Mouse (Mus musculus) layer of hippocampus, postnatal 36 days (tissue): Measurements from ENCODE around the gene Ociad2. TPM values are rescaled to one million over a fixed set of nuclear protein-coding genes. Genes with fewer than 3 reads are reported as not detected.
"Not testable (repeated sequence)": the region's sequence is repeated elsewhere in the genome, so short reads cannot be mapped to it uniquely, and the experiment has no call there.

Experiments used
- DNase-seq, 2 experiments: peaks; one replicate each; pipeline ENCODE4 v3.0.0; 2022
- total RNA-seq, 2 experiments: library from RNA; stranded (reverse); gene quantifications; 2 replicates each; pipeline ENCODE4 v1.2.3; 2021

Gene Ociad2
- total RNA-seq, 2 experiments from 2014 or later: 125 to 148 TPM

DNA sequence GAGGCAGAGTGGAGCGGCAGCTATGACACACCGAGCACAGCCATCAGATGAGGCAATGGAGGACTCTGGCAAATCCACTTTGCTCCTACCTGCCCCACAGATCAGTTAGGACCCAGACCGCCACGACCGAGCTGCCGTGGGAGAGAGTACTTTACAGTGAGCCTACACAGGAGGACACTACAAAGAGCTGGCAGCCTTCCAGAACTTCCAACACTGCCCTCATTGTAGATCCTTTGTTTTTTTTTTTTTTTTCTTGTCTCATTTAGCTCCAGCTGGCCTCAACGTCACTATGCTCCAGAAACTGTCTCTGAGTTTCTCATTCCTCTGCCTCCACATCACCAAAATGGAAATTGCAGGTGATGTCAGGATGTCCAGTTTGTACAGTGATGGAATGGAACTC, 12.7 kb upstream of the Ociad2 start:
- DNase-seq: no peak

DNA sequence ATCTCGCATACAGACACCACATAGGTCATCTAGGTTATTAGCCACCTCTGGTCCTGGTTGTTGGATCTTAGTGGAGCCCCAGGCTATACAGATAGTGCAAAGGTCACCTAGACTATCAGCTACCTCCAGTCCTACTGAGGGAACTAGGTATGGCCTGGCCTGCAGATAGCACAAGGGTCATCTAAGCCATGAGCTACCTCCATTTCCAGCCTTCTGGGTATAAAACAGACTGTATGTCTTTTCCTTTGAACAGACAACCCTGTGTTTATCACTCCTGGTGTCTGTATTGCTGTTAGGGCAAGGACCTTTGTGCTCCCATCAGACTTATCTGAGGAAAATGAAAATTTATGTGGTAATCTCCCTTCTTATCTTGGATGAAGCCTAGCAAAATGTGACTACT, 11.0 kb upstream of the Ociad2 start:
- DNase-seq: no peak

DNA sequence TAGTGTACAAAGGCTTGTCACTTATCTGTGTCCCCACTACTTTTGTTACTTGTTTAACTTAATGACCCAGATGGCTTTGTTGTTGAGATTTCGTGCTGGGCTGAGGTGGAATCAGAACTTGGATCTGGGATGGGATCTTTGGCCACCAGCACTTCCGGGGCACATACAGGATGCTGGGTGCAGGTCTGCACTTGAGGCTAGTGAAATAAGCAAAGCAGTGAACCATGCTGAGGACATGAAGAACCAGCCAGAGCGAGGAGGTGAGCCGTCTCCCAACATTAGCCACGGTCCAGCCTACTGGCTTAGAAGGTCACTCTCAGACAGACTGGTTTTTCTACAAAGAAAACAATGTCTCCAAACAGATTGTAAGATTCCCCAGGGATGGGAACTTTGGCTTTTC, 8.7 kb upstream of the Ociad2 start:
- DNase-seq: no peak

DNA sequence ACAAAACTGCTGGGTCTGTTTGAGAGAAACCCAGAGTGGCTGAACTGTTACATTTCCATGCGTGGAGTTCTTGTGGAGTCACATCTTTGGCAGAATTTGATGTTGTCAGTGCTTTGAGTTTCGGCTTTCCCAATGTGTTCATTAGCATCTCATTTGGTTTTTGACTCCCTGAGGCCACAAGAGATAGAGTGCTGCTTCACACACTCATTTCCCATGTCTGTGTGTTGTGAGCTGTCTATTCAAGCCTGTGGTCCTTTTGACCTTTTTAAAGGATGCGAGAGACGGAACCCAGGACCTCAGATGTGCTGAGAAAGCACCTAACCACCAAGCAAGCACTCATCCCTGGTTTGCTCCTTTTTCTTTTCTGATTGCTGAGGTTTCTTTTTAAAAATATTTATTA, 4.4 kb upstream of the Ociad2 start:
- DNase-seq: no peak

DNA sequence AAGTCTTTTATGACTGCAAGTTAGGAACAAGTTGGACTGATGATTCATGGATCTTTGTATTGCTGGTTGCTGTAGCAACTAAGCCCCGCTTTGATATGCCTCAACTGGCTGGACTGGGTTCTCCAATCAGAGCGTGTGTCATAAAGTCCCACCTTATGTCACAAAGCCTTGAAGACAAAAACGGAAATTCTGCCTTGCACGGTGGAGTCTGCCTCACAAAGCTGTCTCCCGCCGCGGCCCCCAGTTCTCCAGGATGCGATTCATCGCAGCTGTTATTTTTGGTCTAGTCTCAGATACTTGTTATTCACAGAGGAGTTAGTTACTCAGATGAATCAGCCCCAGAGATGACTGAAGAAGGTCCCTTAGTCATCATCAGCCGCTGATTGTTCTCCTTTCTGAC, 3.5 kb upstream of the Ociad2 start:
- DNase-seq: peak; percentile 72 to 73

DNA sequence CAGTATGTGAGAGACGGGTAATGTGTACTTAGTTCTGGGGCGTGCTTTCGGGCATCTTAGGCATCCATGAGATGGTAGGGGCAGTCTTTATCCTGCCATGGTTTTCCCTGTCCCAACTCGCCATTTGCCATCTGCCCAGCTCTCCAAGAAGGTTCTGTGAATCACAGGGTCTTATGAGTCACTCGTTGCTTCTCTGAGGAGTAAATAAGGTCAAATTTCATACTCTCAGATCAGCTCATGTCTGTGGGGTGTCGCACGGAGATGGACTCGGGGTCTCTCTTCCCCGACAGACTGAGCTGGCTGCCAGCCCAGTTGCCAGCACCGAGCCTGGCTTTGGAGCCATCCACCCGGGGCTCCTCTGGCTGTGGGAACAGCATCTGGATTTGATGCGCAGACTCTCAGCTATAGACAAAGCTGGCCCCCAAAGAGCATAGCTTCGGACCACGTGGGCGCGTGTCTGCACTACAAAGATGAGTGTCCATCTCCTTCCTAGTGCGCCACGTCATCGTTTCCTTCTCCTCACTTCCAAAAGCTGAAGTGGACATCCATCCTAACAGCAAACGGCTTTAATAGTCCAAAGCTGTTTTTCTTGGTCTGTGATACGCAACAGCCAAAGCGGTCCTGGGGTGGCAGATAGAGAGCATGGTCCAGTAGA, 2.0 kb upstream of the Ociad2 start:
- DNase-seq: no peak

DNA sequence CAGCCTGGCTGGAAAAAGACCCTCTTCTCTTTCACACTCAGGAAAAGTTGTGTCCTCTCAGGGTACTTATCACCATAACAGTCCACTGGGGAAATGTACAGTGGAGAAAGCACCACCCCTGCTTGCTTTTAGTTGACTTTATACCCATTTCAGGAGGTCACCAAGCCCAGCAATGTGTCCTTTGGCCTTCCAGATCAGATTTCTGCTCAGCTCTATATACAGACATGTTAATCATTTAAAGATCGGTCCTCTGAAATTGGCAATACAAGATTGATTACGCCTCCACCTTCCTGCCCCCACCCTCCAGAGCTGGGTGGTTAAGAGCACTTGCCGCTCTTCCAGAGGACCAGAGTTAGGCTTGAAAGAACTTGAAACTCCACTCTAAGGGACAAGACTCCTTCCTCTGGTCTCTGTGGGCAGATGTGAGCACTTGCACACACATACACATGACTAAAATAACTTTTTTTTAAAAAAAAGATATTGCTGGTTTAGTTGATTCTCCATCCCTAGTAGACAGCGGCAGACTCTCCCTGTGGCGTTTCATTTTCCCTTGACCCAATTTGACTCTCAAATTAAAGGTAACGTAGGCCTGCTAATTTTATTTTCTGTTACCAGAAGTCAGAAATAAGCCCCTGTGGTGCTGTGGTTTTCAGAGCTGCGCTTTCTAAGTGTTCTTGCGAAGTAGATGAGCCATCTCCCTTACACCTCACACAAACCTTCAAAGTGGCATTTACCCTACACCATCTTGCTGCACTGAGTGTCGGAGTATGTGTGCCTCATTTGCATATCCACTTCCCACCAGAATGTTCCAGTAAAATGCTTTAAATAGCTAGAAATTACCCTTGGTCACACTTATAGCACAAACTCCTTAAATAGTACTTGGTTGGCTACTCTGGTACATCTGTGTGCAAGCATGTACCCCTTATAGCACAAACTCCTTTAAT, 777 bp downstream of the Ociad2 start:
- no peak for DNase-seq

DNA sequence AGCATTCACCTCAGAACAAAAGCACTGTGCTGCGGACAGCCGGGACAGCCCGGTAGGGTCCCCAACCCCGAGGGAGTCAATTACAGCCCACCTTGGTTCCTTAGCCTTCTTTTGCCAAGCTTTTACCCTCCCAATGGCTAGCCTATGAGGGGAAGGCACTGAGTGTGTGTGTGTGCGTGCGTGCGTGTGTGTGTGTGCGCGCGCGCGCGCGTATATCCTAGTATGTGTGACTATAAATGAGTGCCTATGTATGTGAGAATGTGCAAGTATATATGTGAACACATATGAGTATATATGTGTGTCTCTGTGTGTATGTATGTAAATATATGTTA, 2.0 kb downstream of the Ociad2 start:
- DNase-seq: no peak

DNA sequence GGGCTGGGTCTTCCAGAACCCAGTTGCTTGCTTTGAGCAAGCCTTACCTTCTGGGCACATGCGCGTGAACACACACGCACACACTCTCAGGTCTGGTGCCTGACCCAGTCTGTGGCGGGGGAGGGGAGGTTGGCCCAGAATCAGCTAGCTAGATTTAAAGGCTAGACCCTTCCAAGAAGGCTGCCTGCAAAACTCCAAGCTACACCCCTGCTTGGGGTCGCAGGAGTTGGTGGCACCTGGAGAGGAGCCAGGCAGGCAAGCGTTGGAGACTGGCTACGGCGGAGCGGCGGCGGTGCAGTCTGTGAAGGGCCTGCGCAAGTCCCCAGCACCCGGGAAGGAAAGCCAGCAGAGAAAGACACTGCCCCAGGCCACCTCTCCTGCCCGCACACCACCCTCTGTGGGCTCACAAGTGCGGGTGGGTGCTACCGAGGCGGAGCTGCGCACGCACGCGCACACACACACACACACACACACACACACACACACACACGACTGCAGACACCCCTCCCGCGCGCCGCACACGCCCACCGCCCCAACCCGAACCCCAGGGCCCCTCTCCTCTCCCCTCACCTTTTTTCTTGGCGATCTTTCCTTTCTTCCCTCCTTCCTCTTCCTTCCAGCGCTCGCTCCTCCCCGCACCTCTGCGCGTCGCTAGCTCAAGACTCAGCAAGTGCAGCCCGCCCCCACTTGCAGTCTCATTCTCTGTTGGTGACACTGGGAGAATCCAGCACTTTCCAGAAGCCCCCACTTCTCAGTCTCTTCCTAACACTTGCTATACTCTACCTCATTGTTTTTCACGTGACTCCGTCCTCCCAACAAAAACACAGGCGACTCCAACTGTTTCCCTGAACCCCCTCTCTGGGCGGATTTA, 2.6 kb downstream of the Ociad2 start:
- DNase-seq: peak; percentile 43 to 47

DNA sequence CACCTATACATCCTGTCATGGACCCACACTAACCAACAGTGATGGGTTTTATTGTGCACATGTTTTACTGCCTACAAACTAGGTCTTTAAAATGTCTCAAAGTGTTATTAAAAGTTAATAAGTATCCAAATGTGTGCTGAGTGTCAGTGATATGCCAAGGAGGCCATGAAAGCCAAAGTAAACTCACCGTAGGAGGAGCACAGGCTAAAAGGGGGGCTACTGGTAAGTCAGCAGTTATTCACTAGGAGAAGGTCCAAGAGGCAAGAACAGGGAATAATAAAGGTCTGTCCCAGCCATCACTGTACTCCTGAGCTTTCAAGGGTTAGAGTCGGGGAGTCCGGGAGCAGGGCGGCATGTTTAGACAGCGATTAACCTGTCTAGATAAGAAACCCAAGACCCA, 4.4 kb downstream of the Ociad2 start:
- DNase-seq: no peak

DNA sequence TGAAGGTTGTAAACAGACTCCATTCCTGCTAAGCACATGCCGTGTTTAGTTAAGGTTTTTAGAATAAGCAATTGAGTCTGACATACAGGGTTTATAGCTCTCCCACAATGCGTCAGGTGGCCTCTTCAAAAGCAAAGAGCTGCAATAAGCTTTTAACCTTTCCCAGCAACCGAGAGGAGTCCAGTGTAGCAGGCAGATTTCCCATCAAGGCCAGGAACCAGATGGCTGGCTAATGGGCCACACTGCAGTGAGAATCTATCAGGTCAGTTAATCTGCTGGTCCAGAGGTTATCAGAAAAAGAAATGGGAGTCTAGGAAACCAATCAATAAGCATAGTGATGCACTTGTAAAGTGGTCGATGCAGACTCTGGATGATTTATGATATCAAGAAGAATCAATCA, 9.8 kb downstream of the Ociad2 start:
- no peak for DNase-seq

DNA sequence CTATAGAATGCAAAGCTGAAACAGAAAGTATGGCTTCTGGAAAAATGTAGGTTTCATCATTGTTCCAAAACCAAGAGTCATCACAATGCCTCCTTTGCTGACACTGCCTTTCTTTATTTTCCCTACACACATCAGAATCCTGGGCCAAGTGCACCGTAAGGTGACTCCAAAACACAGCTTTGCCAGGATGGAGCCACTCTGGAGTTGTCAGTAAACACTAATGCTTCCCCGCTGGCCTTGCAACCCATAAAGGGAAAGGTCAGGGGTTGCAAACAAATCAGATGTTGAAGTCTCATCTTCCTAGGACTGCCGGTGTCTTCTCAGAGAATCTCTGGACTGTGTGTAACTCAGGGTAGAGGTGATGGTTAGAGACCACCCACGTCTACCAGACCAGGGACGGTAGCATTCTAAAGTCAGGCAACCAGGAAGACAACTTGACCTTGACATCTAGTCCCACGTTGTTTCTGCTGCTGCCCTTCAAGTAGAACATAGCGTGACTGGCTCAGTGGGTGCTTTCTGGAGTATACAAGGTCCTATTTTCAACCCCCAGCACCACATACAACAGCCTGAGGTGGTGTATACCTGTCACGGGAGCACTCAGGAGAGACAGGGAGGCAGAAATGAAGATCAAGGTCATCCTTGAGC, 16.2 kb downstream of the Ociad2 start:
- DNase-seq: no peak

DNA sequence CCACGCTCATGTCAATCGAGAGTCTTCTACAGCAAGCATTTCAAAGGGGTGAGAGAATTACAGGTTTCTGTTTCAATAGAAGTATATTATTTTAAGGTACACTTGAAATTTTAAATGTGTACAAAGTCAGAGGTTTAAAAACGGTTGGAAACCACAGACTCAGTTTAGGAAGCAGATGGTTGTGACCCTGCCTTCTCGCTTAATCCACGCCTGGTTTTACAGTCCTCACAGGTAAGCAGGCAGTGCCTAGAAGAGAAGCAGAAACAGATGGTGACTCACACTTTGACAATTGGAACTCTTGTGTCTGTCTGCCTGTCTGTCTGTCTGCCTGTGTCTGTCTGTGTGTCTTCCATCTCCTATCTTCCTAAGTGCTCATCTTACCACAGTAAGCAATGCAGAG, 17.2 kb downstream of the Ociad2 start:
- no peak for DNase-seq

DNA sequence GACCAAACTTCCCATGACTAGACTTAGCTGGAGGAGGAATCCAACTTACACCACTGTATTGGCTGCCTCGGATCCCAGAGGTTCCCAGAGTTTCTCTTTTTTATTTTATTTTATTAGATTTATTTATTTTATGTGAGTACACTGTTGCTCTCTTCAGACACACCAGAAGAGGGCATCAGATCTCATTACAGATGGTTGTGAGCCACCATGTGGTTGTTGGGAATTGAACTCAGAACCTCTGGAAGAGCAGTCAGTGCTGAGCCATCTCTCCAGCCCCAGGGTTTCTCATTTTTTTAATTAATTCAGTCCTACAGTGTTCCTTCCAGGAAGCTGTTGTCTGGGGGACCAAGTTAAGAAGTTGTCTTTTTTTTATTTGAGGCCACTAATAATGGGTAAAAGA, 18.1 kb downstream of the Ociad2 start:
- DNase-seq: not testable (repeated sequence)

DNA sequence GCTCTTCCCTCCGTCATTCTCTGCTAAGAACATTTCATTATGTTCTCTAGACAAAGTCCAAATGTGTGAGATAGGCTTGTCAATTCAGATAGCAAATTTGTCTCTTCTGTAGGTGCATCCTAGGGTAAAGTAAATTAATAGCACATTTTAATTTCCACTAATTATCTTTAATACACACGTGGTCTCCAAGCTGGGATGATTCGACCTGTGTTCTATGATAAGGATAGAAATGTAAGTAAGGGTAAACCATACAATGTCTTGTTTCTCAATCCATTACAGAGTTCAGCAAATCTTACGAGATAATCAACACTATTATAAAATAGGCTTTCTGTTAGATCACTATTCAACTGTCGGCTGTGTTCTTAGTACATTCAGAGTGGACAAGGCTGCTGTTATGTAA, 21.5 kb downstream of the Ociad2 start:
- DNase-seq: no peak

DNA sequence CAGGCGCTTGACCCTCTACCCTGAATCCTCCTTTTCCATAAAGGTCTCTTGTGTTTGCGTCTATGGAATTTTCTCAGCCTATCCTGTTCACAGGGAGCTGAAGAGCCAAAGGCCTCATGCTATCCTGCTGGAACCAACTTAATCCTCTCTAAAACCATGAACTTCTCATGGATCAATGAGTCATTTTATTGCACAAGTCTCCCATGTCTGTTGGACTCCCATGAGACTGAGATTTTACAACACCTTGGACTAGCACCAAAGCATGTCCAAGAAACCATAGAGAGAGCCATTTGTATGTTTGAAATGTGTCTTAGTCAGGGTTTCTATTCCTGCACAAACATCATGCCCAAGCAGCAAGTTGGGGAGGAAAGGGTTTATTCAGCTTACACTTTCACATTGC, 26.2 kb downstream of the Ociad2 start:
- no peak for DNase-seq

DNA sequence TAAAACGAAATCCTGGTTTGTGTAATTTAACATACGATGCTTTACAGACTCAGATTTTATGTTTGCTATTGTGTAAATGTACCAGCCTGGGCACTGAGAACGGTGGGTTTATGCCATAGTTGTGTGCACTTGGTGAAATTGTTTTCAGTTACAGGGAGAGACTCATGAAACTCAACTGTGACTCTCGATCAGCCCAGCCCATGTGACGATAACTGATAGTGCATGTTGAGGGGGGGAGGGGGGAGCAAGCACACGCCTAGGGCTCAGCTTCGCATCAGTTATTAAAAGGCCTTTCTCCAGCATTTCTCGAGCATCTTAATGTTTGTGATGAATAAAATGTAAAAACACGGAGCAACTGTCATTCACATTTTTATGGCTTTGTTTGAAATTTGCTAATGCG, 27.2 kb downstream of the Ociad2 start:
- no peak for DNase-seq

DNA sequence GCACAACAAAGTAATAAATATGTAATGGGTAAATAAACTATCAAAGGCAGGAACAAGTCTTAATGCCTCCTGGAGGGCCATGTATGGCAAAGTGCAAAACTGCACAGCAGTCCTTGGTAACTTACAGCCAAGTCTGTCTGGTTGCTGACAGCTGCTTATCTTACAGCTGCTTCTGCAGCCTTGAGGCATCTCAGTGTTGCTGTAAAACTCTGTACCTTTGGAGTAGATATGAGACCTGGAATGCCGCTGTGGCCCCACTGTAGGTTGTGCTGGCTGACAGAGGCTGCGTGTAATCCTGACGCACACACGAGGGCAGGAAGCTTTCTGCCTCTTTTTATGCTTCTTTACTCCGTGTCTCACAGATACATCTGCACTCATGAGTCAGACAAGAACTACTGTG, 29.4 kb downstream of the Ociad2 start:
- no peak for DNase-seq

DNA sequence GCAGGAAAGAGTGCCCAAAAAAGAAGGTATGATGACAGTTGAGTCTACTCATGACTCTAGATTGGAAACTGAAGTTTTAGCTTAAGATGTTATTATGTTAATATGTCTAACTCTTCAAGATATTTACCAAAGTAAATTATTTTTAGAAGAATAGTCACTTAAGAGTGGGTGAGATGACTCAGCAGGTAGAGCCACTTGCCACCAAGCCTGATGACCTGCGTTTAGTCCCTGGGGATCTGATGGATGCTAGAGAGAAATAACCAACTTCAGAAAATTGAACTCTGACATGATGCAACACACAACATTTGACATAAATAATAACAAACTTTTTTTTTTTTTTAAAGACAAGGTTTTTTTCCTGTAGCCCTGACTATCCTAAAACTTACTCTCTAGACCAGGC, 30.4 kb downstream of the Ociad2 start:
- DNase-seq: no peak

DNA sequence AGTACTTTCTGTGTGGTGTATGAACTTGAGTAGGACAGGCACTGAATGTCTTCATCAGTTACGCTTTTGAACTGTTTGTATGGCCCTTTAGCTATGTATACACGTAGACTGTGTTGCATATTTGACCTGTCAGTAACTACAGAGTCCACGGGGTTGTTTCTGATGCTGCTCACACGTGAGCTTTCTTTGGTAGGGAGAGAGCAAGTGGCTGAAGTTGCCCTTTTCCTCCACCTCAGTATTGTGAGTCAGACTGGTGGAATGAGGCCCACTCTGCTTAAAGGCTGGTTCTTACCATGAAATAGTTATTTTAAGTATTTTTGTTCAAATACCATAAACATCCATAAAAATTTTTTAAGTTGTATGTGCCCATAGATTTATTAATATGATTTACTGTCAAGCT, 31.3 kb downstream of the Ociad2 start:
- no peak for DNase-seq

DNA sequence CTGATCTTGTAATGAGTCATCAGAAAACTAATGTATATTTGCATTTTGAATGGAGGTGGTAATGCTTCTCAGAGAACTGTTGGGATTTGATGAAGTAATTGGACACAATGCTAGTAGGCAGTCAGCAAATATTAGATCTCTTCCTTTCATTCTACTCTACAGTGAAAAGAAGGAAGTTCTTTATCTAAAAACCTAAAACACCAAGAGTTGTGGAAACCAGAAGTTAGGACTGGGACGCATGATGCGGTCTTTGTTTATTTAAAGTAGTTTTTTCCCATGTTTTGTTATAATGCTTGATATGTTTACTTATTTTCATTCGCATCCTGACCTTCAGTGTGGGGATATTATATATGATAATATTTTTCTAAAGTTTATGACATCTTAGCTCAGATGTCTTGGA, 33.5 kb downstream of the Ociad2 start:
- DNase-seq: no peak

DNA sequence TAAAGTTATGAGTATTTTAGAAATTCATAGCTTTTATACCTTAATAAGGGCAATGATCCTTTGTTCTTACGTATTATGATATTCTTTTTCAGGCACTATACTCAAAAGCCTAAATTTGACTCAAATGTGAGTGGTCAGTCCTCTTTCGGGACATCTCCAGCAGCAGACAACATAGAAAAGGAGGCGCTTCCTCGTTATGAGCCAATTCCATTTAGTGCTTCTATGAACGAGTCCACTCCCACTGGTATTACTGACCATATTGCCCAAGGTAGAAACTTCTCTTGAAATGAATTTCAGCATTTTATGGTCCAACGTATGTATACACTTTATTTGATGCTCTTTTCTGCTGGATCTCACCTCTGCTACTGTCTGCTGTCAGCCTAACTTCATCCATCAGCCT, 34.3 kb downstream of the Ociad2 start:
- no peak for DNase-seq

DNA sequence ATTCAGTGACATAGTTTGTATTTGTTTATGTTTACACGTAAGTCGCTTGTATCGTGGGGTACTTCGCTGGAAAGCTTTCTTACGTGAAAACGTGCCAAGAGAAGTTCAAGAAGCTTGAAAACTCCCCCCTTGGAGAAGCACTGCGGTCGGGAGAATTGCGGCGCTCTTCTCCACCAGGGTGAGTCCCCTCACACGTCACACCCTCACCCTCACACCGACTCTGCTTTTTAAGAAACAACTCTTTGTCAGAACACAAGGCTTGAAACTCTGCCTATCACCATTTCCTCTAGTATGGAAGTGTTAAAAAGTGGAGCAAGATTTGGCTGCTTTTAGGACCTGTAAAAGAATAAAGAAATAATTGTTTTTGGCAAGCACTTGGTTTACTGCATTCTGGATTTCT, 36.3 kb downstream of the Ociad2 start:
- DNase-seq: no peak
